Mouse (Mus musculus) liver, embryonic 14.5 days (tissue): ENCODE measurements around the gene Islr. TPM values are rescaled to one million over a fixed set of nuclear protein-coding genes. Genes with fewer than 3 reads are reported as not detected.

Experiments used
- ATAC-seq: fragments of 200-750 bp; cut with Nextera tagmentation; 2 replicates; pipeline ENCODE4 v1.8.0; 2017; ENCODE audit warnings: moderate number of reproducible peaks, mild to moderate bottlenecking, moderate library complexity; ENCODE audit not compliant: insufficient read depth
- DNase-seq, 3 experiments: peaks; one replicate each; pipeline ENCODE4 v3.0.0-alpha.2; 2012 to 2013; ENCODE audit warnings: low read depth in 3 of 3, low spot score in 3 of 3
- H3K27ac ChIP-seq: fragments of 300-500 bp; sonication (generic); 2 replicates; pipeline ENCODE4 v1.5.1; 2014; ENCODE audit warnings: moderate library complexity, mild to moderate bottlenecking, control low read depth, inconsistent platforms
- H3K27me3 ChIP-seq: fragments of 300-500 bp; sonication (generic); 2 replicates; pipeline ENCODE4 v1.6.1; 2014; ENCODE audit warnings: mild to moderate bottlenecking, low read length, moderate library complexity; ENCODE audit not compliant: control insufficient read depth, insufficient read depth
- H3K36me3 ChIP-seq: fragments of 300-500 bp; sonication (generic); replicated peaks from 2 replicates; pipeline ENCODE4 v1.6.1; 2014; ENCODE audit warnings: low read depth; ENCODE audit not compliant: control insufficient read depth, insufficient read depth
- H3K4me1 ChIP-seq, 2 experiments: fragments of 200-500 bp in 1 of 2; fragments of 300-500 bp in 1 of 2; sonication (generic) in 1 of 2; replicated peaks; 2 replicates each; pipeline ENCODE4 v1.6.1; 2012 to 2014; ENCODE audit warnings: antibody characterized with exemption in 1 of 2, inconsistent platforms in 1 of 2, low read length in 1 of 2; ENCODE audit not compliant: control insufficient read depth in 2 of 2, insufficient read depth in 2 of 2
- H3K4me2 ChIP-seq: fragments of 300-500 bp; sonication (generic); 2 replicates; pipeline ENCODE4 v1.6.1; 2014; ENCODE audit warnings: low read depth, mild to moderate bottlenecking, control low read depth, moderate library complexity
- H3K4me3 ChIP-seq, 2 experiments: fragments of 200-500 bp in 1 of 2; fragments of 300-500 bp in 1 of 2; sonication (generic) in 1 of 2; 2 replicates each; pipeline ENCODE4 v1.5.1; 2012 to 2014; ENCODE audit warnings: low read depth in 2 of 2, low read length in 2 of 2, mild to moderate bottlenecking in 2 of 2, control low read depth in 1 of 2, inconsistent platforms in 1 of 2, moderate library complexity in 1 of 2; ENCODE audit not compliant: insufficient read depth in 1 of 2
- H3K9ac ChIP-seq: fragments of 300-500 bp; sonication (generic); replicated peaks from 2 replicates; pipeline ENCODE4 v1.6.1; 2014; ENCODE audit warnings: mild to moderate bottlenecking, control low read depth, moderate library complexity
- H3K9me3 ChIP-seq: fragments of 300-500 bp; sonication (generic); 2 replicates; pipeline ENCODE4 v1.6.1; 2016; ENCODE audit warnings: low read length, mixed read lengths; ENCODE audit not compliant: control insufficient read depth
- CTCF ChIP-seq: IDR thresholded peaks from 2 replicates; pipeline ENCODE4 v1.5.1; 2016; ENCODE audit warnings: antibody characterized with exemption, low read depth, control low read depth
- EP300 ChIP-seq: IDR thresholded peaks from 2 replicates; pipeline ENCODE4 v1.6.1; 2016; ENCODE audit warnings: antibody characterized with exemption, low read depth
- WGBS: fragments of 180-500 bp; shearing (Covaris S2); extraction: QIAGEN DNeasy Blood & Tissue Kit; methylation state at CpG from one replicate; pipeline ENCODE4 v1.1.7; 2014; ENCODE audit not compliant: insufficient replicate concordance; 5-methylcytosine and 5-hydroxymethylcytosine counted together
- polyA plus RNA-seq, 2 experiments: library from polyadenylated mRNA; depleted of rRNA in 1 of 2; stranded (reverse) in 1 of 2; unstranded in 1 of 2; fragments of >200 nt; fragmentation: Nextera tagmentation in 1 of 2; extraction: Ambion mirVana in 1 of 2; gene quantifications; 2 replicates each; pipeline versions ENCODE4 v1.2.1 to v1.2.3; 2012 to 2014

Gene Islr
- polyA plus RNA-seq, 2 experiments, result 1.1 to 3.6 TPM

GRCm38 (mm10) chr9:58199381-58200269, 4.5 kb downstream of the Islr start:
- Histone ChIP-seq H3K27me3 (peaks cover 92% of the 10 kb centered on the region), H3K9ac (no peak overlapping the region), H3K4me3 (no peak overlapping the region), H3K4me2 (no peak overlapping the region), H3K27ac (no peak overlapping the region), H3K36me3 (no peaks in the 10 kb centered on the region), H3K9me3 (no peaks in the 10 kb centered on the region), H3K4me1 (no peaks in the 10 kb centered on the region)
- ATAC-seq (no peak), DNase-seq (no peak)
- WGBS, result 3% methylated on average over 41 of the region's 41 CpGs
- TF ChIP-seq EP300 (no peak), CTCF (no peak)

GRCm38 (mm10) chr9:58198801-58199371, 5.2 kb downstream of the Islr start:
- Histone ChIP-seq H3K4me3 (no peak overlapping the region), H3K4me2 (no peak overlapping the region), H3K9ac (no peak overlapping the region), H3K27ac (no peak overlapping the region), H3K4me1 (no peaks in the 10 kb centered on the region), H3K36me3 (no peaks in the 10 kb centered on the region), H3K9me3 (no peaks in the 10 kb centered on the region), H3K27me3 (peaks cover 90% of the 10 kb centered on the region)
- TF ChIP-seq CTCF (no peak), EP300 (no peak)
- ATAC-seq (no peak), DNase-seq (no peak)
- WGBS, result 3% methylated on average over 38 of the region's 38 CpGs

DNA sequence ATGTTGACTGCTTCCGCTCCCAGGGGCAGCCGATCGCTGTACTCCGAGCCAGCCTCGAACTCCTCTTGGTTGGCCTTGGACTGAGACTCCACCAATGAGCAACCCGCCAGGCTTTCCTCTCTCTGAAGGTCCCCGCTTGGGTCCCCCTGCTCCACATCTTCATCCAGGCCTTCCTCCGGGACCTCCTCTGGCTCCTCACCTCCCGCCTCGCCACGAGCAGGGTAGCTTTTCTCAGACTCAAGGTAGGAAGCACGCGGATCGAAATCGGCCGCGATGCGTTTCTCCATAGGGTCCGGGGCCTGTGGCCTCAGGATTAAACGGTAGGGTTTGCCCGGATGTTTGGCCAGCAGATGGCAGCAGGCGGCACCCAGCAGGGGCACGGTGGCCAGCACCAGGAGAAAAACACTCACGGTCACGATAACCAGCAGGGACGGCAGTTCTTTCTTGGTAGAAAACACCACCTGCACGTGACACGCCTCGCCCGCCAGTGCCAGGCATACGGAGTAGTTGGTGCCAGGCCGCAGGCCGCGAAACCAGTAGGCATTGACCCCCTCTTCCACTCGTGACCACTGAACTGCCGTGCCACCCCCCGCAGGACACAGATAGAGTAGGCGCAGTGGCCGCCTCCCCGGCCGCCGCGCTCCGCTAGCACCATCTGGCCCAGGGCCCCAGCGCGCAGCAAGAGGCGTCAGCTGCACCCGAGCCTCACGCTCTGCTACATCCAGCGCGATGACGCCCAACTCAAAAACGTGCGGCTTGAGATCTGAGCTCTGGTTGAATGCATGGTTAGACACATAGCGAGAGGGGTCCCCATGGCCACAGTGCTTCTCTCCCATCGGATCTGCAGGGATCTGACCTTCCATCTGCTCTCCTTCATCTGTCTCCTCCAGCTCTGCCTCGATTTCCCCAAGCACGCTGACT, 6.1 kb downstream of the Islr start:
- no peaks in the 10 kb centered on the region for H3K9me3 ChIP-seq
- DNase-seq (no peak), ATAC-seq (no peak)
- H3K27ac ChIP-seq, result no peak overlapping the region
- TF ChIP-seq EP300, result no peak
- TF ChIP-seq CTCF, result peak; percentile 81
- H3K4me3 ChIP-seq, result no peak overlapping the region
- H3K4me1 ChIP-seq, result no peaks in the 10 kb centered on the region
- H3K9ac ChIP-seq, result no peak overlapping the region
- no peak overlapping the region for H3K4me2 ChIP-seq
- H3K36me3 ChIP-seq, result no peaks in the 10 kb centered on the region
- WGBS, result 2% methylated on average over 58 of the region's 58 CpGs
- peaks cover 82% of the 10 kb centered on the region for H3K27me3 ChIP-seq

DNA sequence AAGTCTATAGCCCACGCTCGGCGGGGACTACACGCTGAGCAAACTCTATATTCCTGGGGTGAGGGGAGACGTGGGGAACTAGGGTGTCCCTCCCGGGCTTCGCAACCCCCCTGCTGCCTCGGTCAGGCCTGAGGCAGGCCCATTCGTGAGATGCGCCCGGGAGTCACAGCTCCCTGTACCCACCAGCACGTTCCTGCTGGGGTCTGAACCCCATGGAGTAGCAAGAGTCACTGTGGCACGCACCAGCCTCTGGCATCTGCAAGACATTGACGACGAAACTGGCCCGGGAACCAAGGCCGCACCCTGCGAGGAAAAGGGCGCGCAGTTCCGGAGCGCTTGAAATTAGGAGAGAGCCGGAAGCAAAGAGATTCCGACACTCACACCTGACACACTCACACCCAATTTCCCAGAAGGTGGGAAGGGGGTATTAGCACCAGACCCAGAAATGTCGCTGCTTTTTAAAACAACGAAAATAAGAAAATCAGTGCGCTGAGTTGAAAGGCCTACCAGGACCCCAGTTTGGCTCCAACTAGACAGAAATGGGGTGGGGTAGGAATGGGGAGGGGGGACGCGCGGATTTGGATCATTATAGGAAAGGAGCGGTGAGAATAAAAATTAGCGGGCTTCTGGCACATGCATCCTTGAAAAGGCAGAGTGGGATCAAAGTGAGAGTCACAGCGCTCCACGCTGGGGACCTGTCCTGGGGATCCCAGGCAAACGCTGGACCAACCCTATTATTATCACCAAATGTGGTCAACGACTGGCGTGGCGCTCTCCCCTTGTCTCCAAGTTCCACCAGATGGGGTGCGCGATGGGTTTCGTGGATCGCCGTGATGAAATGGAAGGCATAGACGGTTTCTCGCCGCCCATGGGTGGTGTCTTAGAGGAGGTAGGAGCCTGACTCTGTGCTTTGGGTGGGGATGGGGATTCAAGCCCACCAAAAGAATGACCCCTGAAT, 7.2 kb downstream of the Islr start:
- ATAC-seq, result no peak
- H3K27ac ChIP-seq, result no peak overlapping the region
- H3K9ac ChIP-seq, result no peak overlapping the region
- WGBS, result 5% methylated on average over 46 of the region's 46 CpGs
- H3K36me3 ChIP-seq, result no peaks in the 10 kb centered on the region
- no peak overlapping the region for H3K4me2 ChIP-seq
- TF ChIP-seq EP300 (no peak), CTCF (no peak)
- H3K4me1 ChIP-seq, result no peaks in the 10 kb centered on the region
- peaks cover 70% of the 10 kb centered on the region for H3K27me3 ChIP-seq
- H3K9me3 ChIP-seq, result no peaks in the 10 kb centered on the region
- H3K4me3 ChIP-seq, result no peak overlapping the region
- DNase-seq, result no peak
